Mouse (Mus musculus) liver, postnatal 0 days (tissue): ENCODE results near the gene Gpr4.

Experiments
- CTCF ChIP-seq: sonication (generic); IDR thresholded peaks from 2 replicates; pipeline ENCODE4 v1.5.1; 2016; ENCODE audit warnings: antibody characterized with exemption, low read depth
- EP300 ChIP-seq: IDR thresholded peaks from 2 replicates; pipeline ENCODE4 v1.6.1; 2016; ENCODE audit warnings: antibody characterized with exemption, low read depth, mild to moderate bottlenecking

DNA sequence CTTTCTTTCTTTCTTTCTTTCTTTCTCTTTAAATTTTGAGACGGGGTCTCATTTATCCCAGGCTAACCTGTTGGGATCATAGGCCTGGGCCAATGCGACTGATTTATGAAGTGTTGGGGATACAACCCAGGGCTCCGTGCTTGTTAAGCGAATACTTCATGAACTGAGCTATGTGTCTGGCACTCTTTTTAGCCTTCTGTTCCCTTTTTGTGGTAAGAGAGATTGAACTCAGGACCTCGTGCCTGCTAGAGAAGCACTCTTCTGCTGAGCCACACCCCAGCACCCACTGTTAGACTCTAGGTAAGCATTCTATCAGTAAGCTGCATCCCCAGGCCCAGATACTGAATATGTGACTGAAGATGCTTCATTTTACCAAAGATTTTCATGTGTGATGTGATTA, 5.2 kb downstream of the Gpr4 start:
- TF ChIP-seq CTCF (no peak), EP300 (no peak)
